Mouse (Mus musculus): ENCODE data around the gene Tmem145. TPM values are rescaled to one million over a fixed set of nuclear protein-coding genes. Genes with fewer than 3 reads are reported as not detected.
"Not testable (repeated sequence)": the region's sequence is repeated elsewhere in the genome, so short reads cannot be mapped to it uniquely, and the experiment has no call there.

The Tmem145 gene
- polyA plus RNA-seq (2014; fragmentation: Nextera tagmentation; extraction: Ambion mirVana), result 7.2 and 7.7 TPM in 2 replicates

DNA sequence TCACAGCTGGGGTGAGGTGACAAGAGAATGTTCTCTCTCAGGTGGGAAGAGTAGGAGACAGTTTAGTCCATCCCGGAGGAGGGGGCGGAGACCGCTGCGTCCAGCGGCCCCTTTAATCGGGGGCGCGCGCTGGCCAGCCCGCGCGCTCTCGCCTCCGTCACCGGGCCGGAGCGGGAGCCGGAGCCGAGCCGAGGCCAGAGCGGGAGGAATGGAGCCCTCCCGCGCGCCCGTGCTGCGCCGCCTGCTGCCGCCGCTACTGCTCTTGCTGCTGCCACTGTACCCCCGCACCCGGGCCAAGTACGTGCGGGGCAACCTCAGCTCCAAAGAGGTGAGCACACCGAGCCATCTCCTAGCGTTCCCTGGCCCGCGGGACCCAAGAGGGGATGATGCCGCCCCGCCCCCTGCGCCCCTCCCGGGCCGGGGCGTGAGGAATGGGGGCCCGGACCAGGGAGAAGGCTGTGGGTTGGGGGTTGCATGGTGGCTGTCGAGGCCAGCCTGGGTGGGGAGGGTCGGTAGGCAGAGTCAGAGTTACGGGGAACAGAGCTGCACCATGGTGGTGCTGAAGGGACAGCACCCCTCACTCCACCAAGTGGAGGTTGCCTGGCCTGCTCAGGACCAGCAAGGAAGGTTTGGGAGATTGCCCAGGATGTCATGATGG lies at the start of gene Tmem145:
TSS of gene Tmem145 (plus strand) at position 151 of the 658 bp plus-strand sequence.
- Histone ChIP-seq H3K9me3 (ENCODE audit: control insufficient read depth, low read length) (no peaks in the 10 kb centered on the region), H3K4me3 (ENCODE audit: low read depth, low read length) (peak within 1 kb of the TSS; percentile 59), H3K27me3 (ENCODE audit: control insufficient read depth, insufficient read depth, low read length) (no peaks in the 10 kb centered on the region; the same call in 1 of the 2 replicates), H3K4me2 (peak within 1 kb of the TSS; percentile 95), H3K4me1 (ENCODE audit: control insufficient read depth, insufficient read depth, low read length) (peaks cover 7% of the 10 kb centered on the region), H3K9ac (ENCODE audit: low read length) (peak within 1 kb of the TSS; percentile 69), H3K36me3 (ENCODE audit: control insufficient read depth, insufficient read depth, low read length) (no peaks in the 10 kb centered on the region), H3K27ac (ENCODE audit: low read depth, low read length) (no peak within 1 kb of the TSS; the same call in 1 of the 2 replicates)
- WGBS, result under 1% methylated on average over 46 of the region's 47 CpGs
- DNase-seq (ENCODE audit: low spot score, missing footprints) (peak; percentile 95), ATAC-seq (ENCODE audit: low FRiP score) (peak; percentile 74)

- Histone ChIP-seq H3K4me2 (no peak overlapping the region), H3K9me3 (ENCODE audit: control insufficient read depth, low read length) (no peaks in the 10 kb centered on the region), H3K4me1 (ENCODE audit: control insufficient read depth, insufficient read depth, low read length) (peaks cover 5% of the 10 kb centered on the region), H3K27me3 (ENCODE audit: control insufficient read depth, insufficient read depth, low read length) (no peaks in the 10 kb centered on the region), H3K9ac (ENCODE audit: low read length) (no peak overlapping the region), H3K36me3 (ENCODE audit: control insufficient read depth, insufficient read depth, low read length) (no peaks in the 10 kb centered on the region), H3K27ac (ENCODE audit: low read depth, low read length) (no peak overlapping the region), H3K4me3 (ENCODE audit: low read depth, low read length) (no peak overlapping the region)
- DNase-seq (ENCODE audit: low spot score, missing footprints) (no peak), ATAC-seq (ENCODE audit: low FRiP score) (no peak)
- 75% methylated on average over 1 of the region's 1 CpGs for WGBS
Measured at GRCm38 (mm10) chr7:25261896-25262295, 44.0 kb upstream of the Tmem145 start.

DNA sequence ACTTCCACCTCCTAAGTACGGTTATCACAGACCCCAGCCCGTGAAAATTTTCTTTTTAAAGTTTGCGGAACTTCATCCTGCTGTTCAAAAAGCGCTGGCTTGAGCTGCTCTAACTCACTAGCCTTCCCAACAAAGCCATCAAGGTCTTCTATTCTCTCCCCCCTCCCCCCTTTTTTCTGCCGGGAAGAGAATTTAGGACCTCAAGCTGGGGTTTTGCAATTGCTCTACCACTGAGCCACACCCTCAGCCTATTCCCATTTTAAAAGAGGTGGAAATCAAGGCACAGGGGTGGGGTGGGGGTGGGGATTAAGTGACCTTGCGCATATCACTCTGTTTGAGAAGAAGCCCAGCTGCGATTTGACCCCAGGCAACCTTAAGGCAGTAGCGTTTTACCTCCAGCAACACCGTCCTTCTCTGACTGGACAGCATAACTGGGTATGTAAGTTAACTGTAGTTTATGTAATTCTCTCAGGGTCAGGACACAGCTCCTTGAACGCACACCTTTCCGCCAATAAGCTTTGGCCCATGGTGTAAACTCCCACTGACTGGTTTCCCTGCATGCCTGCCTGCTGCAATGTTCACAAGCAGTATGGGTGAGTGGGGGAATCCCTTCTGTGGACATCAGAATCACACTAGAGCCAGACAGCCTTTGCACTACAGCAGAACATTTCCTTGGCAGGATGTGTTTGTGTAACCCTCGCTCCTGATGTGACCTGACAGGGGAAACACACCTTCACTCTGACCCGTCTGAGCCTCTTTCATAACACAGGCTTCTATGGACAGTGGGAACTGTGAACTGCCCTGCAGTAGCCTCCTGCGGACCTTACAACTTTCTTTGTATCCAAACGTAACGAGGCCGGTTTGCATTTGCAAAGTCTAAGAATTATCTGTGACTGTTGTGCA lies 41.7 kb upstream of the Tmem145 start:
- Histone ChIP-seq H3K4me2 (no peak overlapping the region), H3K4me1 (ENCODE audit: control insufficient read depth, insufficient read depth, low read length) (peaks cover 12% of the 10 kb centered on the region), H3K4me3 (ENCODE audit: low read depth, low read length) (no peak overlapping the region), H3K36me3 (ENCODE audit: control insufficient read depth, insufficient read depth, low read length) (no peaks in the 10 kb centered on the region), H3K9ac (ENCODE audit: low read length) (no peak overlapping the region), H3K9me3 (ENCODE audit: control insufficient read depth, low read length) (no peaks in the 10 kb centered on the region), H3K27me3 (ENCODE audit: control insufficient read depth, insufficient read depth, low read length) (no peaks in the 10 kb centered on the region), H3K27ac (ENCODE audit: low read depth, low read length) (no peak overlapping the region)
- ATAC-seq (ENCODE audit: low FRiP score) (no peak), DNase-seq (ENCODE audit: low spot score, missing footprints) (no peak)
- WGBS, result 24% methylated on average over 17 of the region's 17 CpGs

- not testable (repeated sequence) for ATAC-seq (ENCODE audit: low FRiP score); H3K4me2 ChIP-seq; H3K36me3 ChIP-seq (ENCODE audit: control insufficient read depth, insufficient read depth, low read length); H3K27ac ChIP-seq (ENCODE audit: low read depth, low read length); DNase-seq (ENCODE audit: low spot score, missing footprints); H3K9ac ChIP-seq (ENCODE audit: low read length); H3K4me3 ChIP-seq (ENCODE audit: low read depth, low read length); H3K27me3 ChIP-seq (ENCODE audit: control insufficient read depth, insufficient read depth, low read length); H3K9me3 ChIP-seq (ENCODE audit: control insufficient read depth, low read length)
- H3K4me1 ChIP-seq (ENCODE audit: control insufficient read depth, insufficient read depth, low read length), result peaks cover 17% of the 10 kb centered on the region
- 87% methylated on average over 5 of the region's 5 CpGs for WGBS
Measured at GRCm38 (mm10) chr7:25265743-25266142, 40.2 kb upstream of the Tmem145 start.

GRCm38 (mm10) chr7:25266180-25266962 lies 39.5 kb upstream of the Tmem145 start:
- no peak overlapping the region for H3K4me3 ChIP-seq (ENCODE audit: low read depth, low read length)
- ATAC-seq (ENCODE audit: low FRiP score) (no peak), DNase-seq (ENCODE audit: low spot score, missing footprints) (no peak)
- peak overlapping the region; percentile 76; the same call in 1 of the 2 replicates for H3K9ac ChIP-seq (ENCODE audit: low read length)
- 88% methylated on average over 8 of the region's 8 CpGs for WGBS
- no peaks in the 10 kb centered on the region for H3K36me3 ChIP-seq (ENCODE audit: control insufficient read depth, insufficient read depth, low read length)
- H3K27me3 ChIP-seq (ENCODE audit: control insufficient read depth, insufficient read depth, low read length), result no peaks in the 10 kb centered on the region
- H3K9me3 ChIP-seq (ENCODE audit: control insufficient read depth, low read length), result no peaks in the 10 kb centered on the region
- peak overlapping the region; percentile 48 for H3K4me2 ChIP-seq
- H3K27ac ChIP-seq (ENCODE audit: low read depth, low read length), result no peak overlapping the region
- peaks cover 17% of the 10 kb centered on the region for H3K4me1 ChIP-seq (ENCODE audit: control insufficient read depth, insufficient read depth, low read length)

GRCm38 (mm10) chr7:25267301-25267750 lies 38.6 kb upstream of the Tmem145 start, which contains the start of gene Cic:
TSS of gene Cic (plus strand) at chr7:25267704.
- ATAC-seq (ENCODE audit: low FRiP score), result peak; percentile 89

GRCm38 (mm10) chr7:25267751-25268463 lies 38.0 kb upstream of the Tmem145 start:
- peaks cover 17% of the 10 kb centered on the region for H3K4me1 ChIP-seq (ENCODE audit: control insufficient read depth, insufficient read depth, low read length)
- WGBS, result under 1% methylated on average over 33 of the region's 33 CpGs

More at GRCm38 (mm10) chr7:25267301-25267750, 38.6 kb upstream of the Tmem145 start, which contains the start of gene Cic:
- Histone ChIP-seq H3K4me3 (ENCODE audit: low read depth, low read length) (peak within 1 kb of the TSS; percentile 55), H3K9ac (ENCODE audit: low read length) (peak within 1 kb of the TSS; percentile 76), H3K27me3 (ENCODE audit: control insufficient read depth, insufficient read depth, low read length) (no peaks in the 10 kb centered on the region), H3K4me2 (peak within 1 kb of the TSS; percentile 79), H3K36me3 (ENCODE audit: control insufficient read depth, insufficient read depth, low read length) (peaks cover 2% of the 10 kb centered on the region; the same call in 1 of the 2 replicates), H3K9me3 (ENCODE audit: control insufficient read depth, low read length) (no peaks in the 10 kb centered on the region), H3K4me1 (ENCODE audit: control insufficient read depth, insufficient read depth, low read length) (peaks cover 17% of the 10 kb centered on the region), H3K27ac (ENCODE audit: low read depth, low read length) (peak within 1 kb of the TSS; percentile 81)
- 0% methylated on average over 29 of the region's 29 CpGs for WGBS
- DNase-seq (ENCODE audit: low spot score, missing footprints), result no peak

DNA sequence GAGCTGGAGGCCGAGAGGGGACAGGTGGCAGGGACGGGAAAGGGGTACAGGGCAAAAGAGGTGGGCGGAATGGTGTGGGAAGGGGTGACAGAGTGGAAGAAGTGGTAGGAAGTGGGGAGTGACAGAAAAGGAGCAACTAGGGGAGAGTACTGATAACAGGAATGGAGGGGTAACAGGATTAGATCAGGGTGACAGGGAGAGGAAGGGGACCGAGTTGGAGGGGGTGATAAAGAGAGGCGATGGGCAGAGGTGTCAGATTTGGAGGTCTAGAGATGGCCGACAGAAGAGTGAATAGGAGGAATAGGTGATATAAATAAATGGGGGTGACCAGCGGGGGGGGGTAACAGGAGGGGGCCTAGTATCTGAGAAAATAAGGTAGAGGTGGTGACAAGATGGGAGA lies 37.3 kb upstream of the Tmem145 start:
- WGBS, result 9% methylated on average over 7 of the region's 7 CpGs
- H3K27me3 ChIP-seq (ENCODE audit: control insufficient read depth, insufficient read depth, low read length), result no peaks in the 10 kb centered on the region
- H3K9ac ChIP-seq (ENCODE audit: low read length), result peak overlapping the region; percentile 62
- H3K27ac ChIP-seq (ENCODE audit: low read depth, low read length), result peak overlapping the region; percentile 20; the same call in 1 of the 2 replicates
- no peak for ATAC-seq (ENCODE audit: low FRiP score)
- peaks cover 4% of the 10 kb centered on the region; the same call in 1 of the 2 replicates for H3K36me3 ChIP-seq (ENCODE audit: control insufficient read depth, insufficient read depth, low read length)
- H3K9me3 ChIP-seq (ENCODE audit: control insufficient read depth, low read length), result no peaks in the 10 kb centered on the region
- H3K4me3 ChIP-seq (ENCODE audit: low read depth, low read length), result peak overlapping the region; percentile 55
- DNase-seq (ENCODE audit: low spot score, missing footprints), result no peak
- H3K4me2 ChIP-seq, result peak overlapping the region; percentile 79
- peaks cover 17% of the 10 kb centered on the region for H3K4me1 ChIP-seq (ENCODE audit: control insufficient read depth, insufficient read depth, low read length)

More at GRCm38 (mm10) chr7:25267751-25268463, 38.0 kb upstream of the Tmem145 start:
- H3K27me3 ChIP-seq (ENCODE audit: control insufficient read depth, insufficient read depth, low read length), result no peaks in the 10 kb centered on the region
- H3K9ac ChIP-seq (ENCODE audit: low read length), result peak overlapping the region; percentile 76
- DNase-seq (ENCODE audit: low spot score, missing footprints), result peak; percentile 99
- H3K9me3 ChIP-seq (ENCODE audit: control insufficient read depth, low read length), result no peaks in the 10 kb centered on the region
- peak overlapping the region; percentile 79 for H3K4me2 ChIP-seq
- peak; percentile 95 for ATAC-seq (ENCODE audit: low FRiP score)
- H3K36me3 ChIP-seq (ENCODE audit: control insufficient read depth, insufficient read depth, low read length), result peaks cover 4% of the 10 kb centered on the region; the same call in 1 of the 2 replicates
- H3K27ac ChIP-seq (ENCODE audit: low read depth, low read length), result peak overlapping the region; percentile 81
- H3K4me3 ChIP-seq (ENCODE audit: low read depth, low read length), result peak overlapping the region; percentile 55
